Mouse (Mus musculus): Measurements from ENCODE around the gene Ddias. TPM values are rescaled to one million over a fixed set of nuclear protein-coding genes. Genes with fewer than 3 reads are reported as not detected.
A peak's percentile ranks its signal among the peaks of the same experiment; 100 is the strongest.

Ddias gene
- polyA plus RNA-seq, 1 experiment from 2014 or later, result 18.2 TPM

DNA sequence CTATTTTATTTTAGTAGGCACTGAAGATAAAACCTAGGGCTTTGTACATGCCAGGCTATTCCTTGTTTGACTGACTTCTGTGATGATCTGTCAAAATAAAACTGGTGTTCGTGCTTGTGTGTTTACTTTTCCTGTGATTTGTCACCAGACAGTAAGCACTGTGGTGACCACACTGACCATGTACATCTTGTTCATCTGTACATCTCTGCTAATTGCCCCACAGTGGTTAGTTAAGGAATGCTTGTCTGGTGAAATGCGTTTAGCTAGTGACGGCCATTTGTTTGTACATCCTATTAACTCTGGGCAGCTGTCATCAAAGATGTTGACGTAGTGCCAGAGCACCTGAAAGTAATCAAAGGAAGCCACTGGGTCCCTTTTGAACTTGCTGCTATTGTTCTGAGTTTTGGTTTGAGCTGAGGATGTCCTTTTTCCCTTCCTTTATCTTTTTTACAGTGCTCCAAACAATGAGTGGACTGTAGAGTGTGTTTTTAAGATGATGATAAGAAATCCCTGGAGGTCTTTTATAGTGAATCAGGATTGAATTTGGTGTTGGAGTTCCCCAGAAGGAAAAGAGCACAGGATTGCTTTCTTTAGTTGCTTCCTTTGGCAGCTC, 16.7 kb upstream of the Ddias start:
- 53% methylated on average over 4 of the region's 4 CpGs for WGBS
- Histone ChIP-seq H3K36me3 (ENCODE audit: control insufficient read depth, insufficient read depth, low read length) (no peaks in the 10 kb centered on the region), H3K27me3 (ENCODE audit: control insufficient read depth, insufficient read depth, low read length) (no peaks in the 10 kb centered on the region), H3K9me3 (ENCODE audit: control insufficient read depth, low read length) (no peaks in the 10 kb centered on the region), H3K4me2 (replicated peaks; ENCODE audit: low read depth, low read length) (no peak overlapping the region), H3K4me1 (replicated peaks; ENCODE audit: control insufficient read depth, insufficient read depth, low read length) (no peaks in the 10 kb centered on the region), H3K9ac (ENCODE audit: low read depth, low read length) (no peak overlapping the region), H3K4me3 (ENCODE audit: low read depth, low read length) (no peak overlapping the region), H3K27ac (ENCODE audit: low read depth, low read length) (no peak overlapping the region)
- DNase-seq (ENCODE audit: low spot score) (no peak), ATAC-seq (ENCODE audit: low FRiP score) (no peak)

DNA sequence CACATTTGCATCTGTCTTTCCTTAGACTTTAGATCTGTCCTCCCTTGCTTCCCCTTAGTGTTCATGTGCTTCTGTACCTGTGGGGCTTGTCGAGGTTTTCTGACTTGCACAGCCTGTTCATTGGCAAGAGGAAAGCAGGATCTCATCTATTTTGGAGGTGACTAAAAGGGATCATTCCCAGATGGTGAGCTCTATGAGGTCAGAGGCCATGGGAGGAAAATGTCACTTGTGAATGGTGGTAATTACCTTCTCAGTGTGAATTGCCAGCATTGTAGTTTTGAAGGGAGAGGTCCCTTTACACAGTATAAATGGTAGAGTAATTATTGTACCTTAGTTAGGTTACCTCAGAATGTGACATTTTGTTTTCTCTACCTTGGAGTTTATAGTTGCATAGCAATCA, 16.2 kb upstream of the Ddias start:
- 72% methylated on average over 1 of the region's 1 CpGs for WGBS
- no peak for DNase-seq (ENCODE audit: low spot score)
- no peaks in the 10 kb centered on the region for H3K4me1 ChIP-seq (replicated peaks; ENCODE audit: control insufficient read depth, insufficient read depth, low read length)

DNA sequence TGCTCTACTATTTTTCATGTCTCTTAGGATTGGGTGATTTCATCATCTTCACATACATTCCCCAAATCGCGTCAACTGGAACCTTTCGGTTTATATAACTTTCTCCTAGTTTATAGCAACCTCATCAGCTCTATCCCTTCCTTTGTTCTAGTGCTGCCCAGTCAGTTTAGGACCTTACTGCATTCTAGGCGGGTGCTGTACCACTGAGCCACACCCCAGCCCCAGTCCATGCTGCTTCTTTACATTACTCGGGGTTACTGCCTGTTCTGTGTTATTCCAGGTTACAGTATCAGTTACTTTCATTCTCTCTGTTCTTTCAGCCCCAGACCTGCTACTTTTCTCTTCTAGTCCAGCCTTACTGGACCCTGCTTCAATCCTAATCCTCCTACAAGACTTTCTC, 13.2 kb upstream of the Ddias start:
- Histone ChIP-seq H3K27me3 (ENCODE audit: control insufficient read depth, insufficient read depth, low read length) (no peaks in the 10 kb centered on the region), H3K9ac (ENCODE audit: low read depth, low read length) (no peak overlapping the region), H3K36me3 (ENCODE audit: control insufficient read depth, insufficient read depth, low read length) (no peaks in the 10 kb centered on the region), H3K4me1 (replicated peaks; ENCODE audit: control insufficient read depth, insufficient read depth, low read length) (no peaks in the 10 kb centered on the region), H3K27ac (ENCODE audit: low read depth, low read length) (no peak overlapping the region), H3K9me3 (ENCODE audit: control insufficient read depth, low read length) (no peaks in the 10 kb centered on the region), H3K4me2 (replicated peaks; ENCODE audit: low read depth, low read length) (no peak overlapping the region), H3K4me3 (ENCODE audit: low read depth, low read length) (no peak overlapping the region)
- ATAC-seq (ENCODE audit: low FRiP score) (no peak), DNase-seq (ENCODE audit: low spot score) (no peak)
- 94% methylated on average over 5 of the region's 5 CpGs for WGBS

More for the DNA sequence above, 16.2 kb upstream of the Ddias start:
- Histone ChIP-seq H3K36me3 (ENCODE audit: control insufficient read depth, insufficient read depth, low read length) (no peaks in the 10 kb centered on the region), H3K9ac (ENCODE audit: low read depth, low read length) (no peak overlapping the region), H3K4me2 (replicated peaks; ENCODE audit: low read depth, low read length) (no peak overlapping the region), H3K4me3 (ENCODE audit: low read depth, low read length) (no peak overlapping the region), H3K9me3 (ENCODE audit: control insufficient read depth, low read length) (no peaks in the 10 kb centered on the region), H3K27me3 (ENCODE audit: control insufficient read depth, insufficient read depth, low read length) (no peaks in the 10 kb centered on the region), H3K27ac (ENCODE audit: low read depth, low read length) (no peak overlapping the region)
- ATAC-seq (ENCODE audit: low FRiP score), result no peak

DNA sequence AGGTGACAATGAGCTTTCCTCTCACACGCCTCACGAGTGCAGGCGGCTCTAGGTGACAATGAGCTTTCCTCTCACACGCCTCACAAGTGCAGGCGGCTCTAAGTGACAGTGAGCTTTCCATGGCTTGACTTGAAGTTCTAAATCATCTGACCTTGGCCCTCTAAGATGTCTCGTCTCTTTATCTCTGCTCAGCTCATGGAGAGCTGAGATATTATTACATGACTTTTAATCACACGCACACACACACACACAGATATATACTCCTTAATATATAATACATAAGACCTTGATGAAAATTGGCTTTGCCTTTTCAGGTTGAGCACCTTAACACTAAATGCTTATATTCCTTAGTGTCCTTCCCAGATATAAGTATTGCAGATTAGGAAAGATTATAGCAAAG, 12.8 kb upstream of the Ddias start:
- Histone ChIP-seq H3K27ac (ENCODE audit: low read depth, low read length) (no peak overlapping the region), H3K4me1 (replicated peaks; ENCODE audit: control insufficient read depth, insufficient read depth, low read length) (no peaks in the 10 kb centered on the region), H3K4me3 (ENCODE audit: low read depth, low read length) (no peak overlapping the region), H3K36me3 (ENCODE audit: control insufficient read depth, insufficient read depth, low read length) (no peaks in the 10 kb centered on the region), H3K9ac (ENCODE audit: low read depth, low read length) (no peak overlapping the region), H3K27me3 (ENCODE audit: control insufficient read depth, insufficient read depth, low read length) (no peaks in the 10 kb centered on the region), H3K4me2 (replicated peaks; ENCODE audit: low read depth, low read length) (no peak overlapping the region), H3K9me3 (ENCODE audit: control insufficient read depth, low read length) (no peaks in the 10 kb centered on the region)
- ATAC-seq (ENCODE audit: low FRiP score) (no peak), DNase-seq (ENCODE audit: low spot score) (no peak)
- WGBS, result 89% methylated on average over 7 of the region's 7 CpGs

DNA sequence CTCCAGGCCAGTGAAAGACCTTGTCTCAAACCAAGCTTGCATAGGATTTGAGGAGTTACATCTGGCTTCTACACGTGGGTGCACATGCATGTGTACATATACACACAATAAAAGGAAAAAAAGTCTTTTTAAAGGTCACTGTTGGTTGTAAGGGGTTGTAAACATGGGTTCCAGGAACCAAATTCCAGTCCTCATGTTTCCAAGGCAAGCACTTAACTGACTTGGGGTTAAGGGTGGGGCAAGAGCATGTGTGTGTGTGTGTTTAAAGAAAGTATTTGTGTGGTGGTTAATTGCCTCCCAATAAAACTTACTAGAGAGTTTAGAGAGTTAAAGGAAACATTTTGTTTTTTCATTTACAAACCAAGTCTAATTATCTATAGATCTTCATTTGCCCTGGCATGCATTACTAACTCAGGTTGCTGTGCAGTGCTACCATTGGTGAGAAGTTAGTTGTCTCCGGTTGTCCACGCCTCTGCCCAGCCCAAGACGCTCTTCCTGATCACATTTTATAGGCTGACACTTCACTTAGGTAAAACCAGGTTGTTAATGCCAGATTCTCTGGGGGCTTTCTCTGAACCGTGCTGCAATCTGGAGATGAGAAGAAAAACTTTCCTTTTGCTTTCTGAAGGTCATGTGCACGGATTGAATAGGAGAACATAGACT, 11.1 kb upstream of the Ddias start:
- Histone ChIP-seq H3K4me3 (ENCODE audit: low read depth, low read length) (no peak overlapping the region), H3K27ac (ENCODE audit: low read depth, low read length) (no peak overlapping the region), H3K4me1 (replicated peaks; ENCODE audit: control insufficient read depth, insufficient read depth, low read length) (no peaks in the 10 kb centered on the region), H3K9me3 (ENCODE audit: control insufficient read depth, low read length) (no peaks in the 10 kb centered on the region), H3K36me3 (ENCODE audit: control insufficient read depth, insufficient read depth, low read length) (no peaks in the 10 kb centered on the region), H3K4me2 (replicated peaks; ENCODE audit: low read depth, low read length) (no peak overlapping the region), H3K27me3 (ENCODE audit: control insufficient read depth, insufficient read depth, low read length) (no peaks in the 10 kb centered on the region), H3K9ac (ENCODE audit: low read depth, low read length) (no peak overlapping the region)
- DNase-seq (ENCODE audit: low spot score) (no peak), ATAC-seq (ENCODE audit: low FRiP score) (no peak)
- WGBS, result 87% methylated on average over 6 of the region's 6 CpGs

DNA sequence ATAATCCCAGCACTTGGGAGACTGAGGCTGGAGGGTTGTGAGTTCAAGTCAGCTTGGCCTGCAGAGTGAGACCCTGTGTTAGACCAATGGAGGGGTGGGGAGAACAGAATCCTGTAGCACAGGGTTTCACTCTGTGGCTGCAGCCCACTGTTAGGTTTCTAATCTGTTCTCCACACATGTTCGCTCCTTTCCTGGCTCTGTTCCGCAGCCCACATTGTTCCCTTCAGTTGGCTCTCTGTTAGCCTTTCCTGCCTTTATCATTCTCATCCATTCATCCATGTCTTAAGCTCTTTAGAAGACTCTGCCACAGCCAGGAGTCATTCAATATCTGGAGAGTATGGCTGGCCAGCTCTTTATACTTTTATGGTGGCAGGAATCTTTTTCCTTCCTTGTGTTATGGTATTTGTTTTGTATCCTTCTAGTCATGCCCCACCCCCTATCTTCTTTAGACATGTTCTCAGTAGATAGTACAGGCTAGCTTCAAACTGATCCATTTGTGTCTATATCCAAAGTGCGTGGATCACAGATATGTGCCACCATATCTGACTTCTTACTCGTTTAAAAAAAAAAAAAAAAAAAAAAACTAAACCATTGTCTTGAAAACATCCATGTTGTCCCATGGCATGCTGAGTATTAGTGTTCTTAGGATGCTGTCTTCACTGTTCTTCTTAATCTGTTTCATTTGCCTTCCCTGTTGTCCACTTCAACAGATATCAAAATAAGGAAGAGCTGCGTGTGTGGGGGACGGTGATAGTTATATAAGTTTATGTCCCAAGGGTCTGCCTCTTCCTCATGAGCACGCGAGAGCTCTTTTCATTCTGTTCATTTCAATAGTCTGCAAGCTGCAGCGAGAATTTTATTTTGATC, 10.0 kb upstream of the Ddias start:
- H3K9ac ChIP-seq (ENCODE audit: low read depth, low read length), result no peak overlapping the region

DNA sequence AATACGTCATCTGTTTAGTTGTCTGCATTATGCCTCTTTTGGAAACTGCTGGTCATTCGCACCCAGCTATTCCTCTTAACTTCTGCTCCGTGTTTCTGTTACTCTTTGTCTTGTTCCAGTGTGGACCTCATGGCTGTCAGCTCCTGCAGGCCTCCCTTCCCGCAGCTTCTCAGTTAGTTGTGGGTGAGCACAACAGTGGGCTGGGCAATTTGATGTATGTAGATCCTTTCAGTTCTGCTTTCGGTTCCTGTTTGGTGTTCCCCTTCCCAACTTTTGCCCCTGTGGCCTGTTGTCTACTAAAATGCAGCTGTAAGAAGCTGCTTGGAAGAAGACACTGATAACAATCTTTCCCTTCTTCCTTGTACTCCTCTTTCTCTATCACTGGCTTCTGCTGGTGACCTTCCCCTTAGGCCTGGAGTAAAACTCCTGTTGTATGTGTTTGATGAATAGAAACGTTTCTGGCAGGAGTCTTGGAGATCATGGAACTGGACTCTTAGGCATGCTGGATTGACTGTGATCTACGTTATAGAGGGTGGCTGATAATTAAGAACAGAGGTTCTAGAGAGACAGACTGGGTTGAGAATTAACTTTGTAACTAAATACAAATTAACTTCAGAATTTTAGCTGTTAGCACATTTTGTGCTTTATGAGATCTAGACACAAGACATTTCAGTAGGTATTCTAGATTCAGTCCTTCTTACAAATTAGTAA, 4.7 kb upstream of the Ddias start:
- H3K4me1 ChIP-seq (replicated peaks; ENCODE audit: control insufficient read depth, insufficient read depth, low read length), result peaks cover 2% of the 10 kb centered on the region; the same call in 1 of the 2 replicates
- no peak overlapping the region for H3K4me3 ChIP-seq (ENCODE audit: low read depth, low read length)
- ATAC-seq (ENCODE audit: low FRiP score) (no peak), DNase-seq (ENCODE audit: low spot score) (no peak)
- no peaks in the 10 kb centered on the region for H3K9me3 ChIP-seq (ENCODE audit: control insufficient read depth, low read length)
- no peaks in the 10 kb centered on the region for H3K36me3 ChIP-seq (ENCODE audit: control insufficient read depth, insufficient read depth, low read length)
- no peaks in the 10 kb centered on the region for H3K27me3 ChIP-seq (ENCODE audit: control insufficient read depth, insufficient read depth, low read length)
- WGBS, result 81% methylated on average over 7 of the region's 7 CpGs
- H3K27ac ChIP-seq (ENCODE audit: low read depth, low read length), result no peak overlapping the region
- no peak overlapping the region for H3K4me2 ChIP-seq (replicated peaks; ENCODE audit: low read depth, low read length)
- no peak overlapping the region for H3K9ac ChIP-seq (ENCODE audit: low read depth, low read length)

More for the DNA sequence above, 10.0 kb upstream of the Ddias start:
- ATAC-seq (ENCODE audit: low FRiP score) (no peak), DNase-seq (ENCODE audit: low spot score) (no peak)
- no peaks in the 10 kb centered on the region for H3K9me3 ChIP-seq (ENCODE audit: control insufficient read depth, low read length)
- no peaks in the 10 kb centered on the region for H3K27me3 ChIP-seq (ENCODE audit: control insufficient read depth, insufficient read depth, low read length)
- H3K27ac ChIP-seq (ENCODE audit: low read depth, low read length), result no peak overlapping the region
- WGBS, result 87% methylated on average over 9 of the region's 9 CpGs
- H3K4me1 ChIP-seq (replicated peaks; ENCODE audit: control insufficient read depth, insufficient read depth, low read length), result no peaks in the 10 kb centered on the region
- no peaks in the 10 kb centered on the region for H3K36me3 ChIP-seq (ENCODE audit: control insufficient read depth, insufficient read depth, low read length)
- no peak overlapping the region for H3K4me3 ChIP-seq (ENCODE audit: low read depth, low read length)
- H3K4me2 ChIP-seq (replicated peaks; ENCODE audit: low read depth, low read length), result no peak overlapping the region

DNA sequence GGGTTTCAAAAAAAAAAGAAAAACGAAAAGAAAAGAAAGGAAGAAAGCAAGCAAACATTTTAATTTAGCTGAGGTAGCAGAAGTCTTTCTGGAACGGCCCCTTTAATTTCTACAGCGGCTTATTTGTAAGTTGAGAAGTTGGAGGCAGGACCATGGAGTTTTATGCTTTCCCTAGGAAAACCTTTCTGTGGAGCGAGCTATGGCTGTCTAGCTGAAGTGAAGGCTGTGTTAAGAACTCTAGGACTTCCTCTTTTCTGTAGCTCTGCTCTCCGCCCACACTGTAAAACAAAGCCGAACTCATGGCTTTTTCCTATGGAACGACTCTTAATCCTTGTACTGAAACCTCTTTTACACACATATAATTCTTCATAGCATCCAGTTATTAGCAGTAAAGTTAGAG, 2.5 kb upstream of the Ddias start:
- Histone ChIP-seq H3K9ac (ENCODE audit: low read depth, low read length) (no peak overlapping the region), H3K4me1 (replicated peaks; ENCODE audit: control insufficient read depth, insufficient read depth, low read length) (peaks cover 4% of the 10 kb centered on the region; the same call in 1 of the 2 replicates), H3K9me3 (ENCODE audit: control insufficient read depth, low read length) (no peaks in the 10 kb centered on the region), H3K4me2 (replicated peaks; ENCODE audit: low read depth, low read length) (peak overlapping the region; percentile 75; the same call in 1 of the 2 replicates), H3K27me3 (ENCODE audit: control insufficient read depth, insufficient read depth, low read length) (no peaks in the 10 kb centered on the region), H3K4me3 (ENCODE audit: low read depth, low read length) (no peak overlapping the region), H3K36me3 (ENCODE audit: control insufficient read depth, insufficient read depth, low read length) (no peaks in the 10 kb centered on the region), H3K27ac (ENCODE audit: low read depth, low read length) (no peak overlapping the region)
- ATAC-seq (ENCODE audit: low FRiP score), result no peak
- DNase-seq (ENCODE audit: low spot score), result peak; percentile 4
- WGBS, result 51% methylated on average over 7 of the region's 7 CpGs
